Mouse (Mus musculus) cerebellum, adult 2 months (tissue): ENCODE results near the gene Erc2.

Experiments used
- CTCF ChIP-seq: fragments of 200-500 bp; IDR thresholded peaks from 2 replicates; pipeline ENCODE4 v1.5.1; 2011; ENCODE audit warnings: low read depth, mild to moderate bottlenecking, control low read depth, low read length, moderate library complexity, borderline replicate concordance; ENCODE audit not compliant: insufficient read depth
- POLR2A ChIP-seq: fragments of 200-500 bp; IDR thresholded peaks from 2 replicates; pipeline ENCODE4 v1.6.1; 2011; ENCODE audit warnings: low read length, control low read depth, borderline replicate concordance; ENCODE audit not compliant: insufficient read depth

DNA sequence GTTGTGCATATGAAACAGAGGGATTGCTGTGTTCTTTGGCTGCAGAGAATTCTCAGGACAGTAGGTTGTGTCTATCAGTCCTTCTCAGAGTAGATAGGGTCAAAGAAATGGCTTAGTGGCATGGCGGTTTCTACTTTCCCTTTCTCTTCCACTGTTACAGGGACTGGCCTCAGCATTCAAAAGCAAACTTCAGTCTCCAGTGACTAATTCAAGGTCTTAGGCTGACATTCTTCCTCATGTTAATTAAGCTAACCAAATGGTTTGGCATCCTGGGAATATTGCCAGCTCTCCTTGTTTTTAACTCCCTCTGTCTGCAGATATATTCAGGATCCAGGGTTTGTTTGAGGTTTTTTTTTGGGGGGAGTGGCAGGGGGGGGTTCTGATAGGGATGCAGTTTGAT lies 408.6 kb downstream of the Erc2 start:
- TF ChIP-seq CTCF, result no peak
- no peak for TF ChIP-seq POLR2A
